Mouse (Mus musculus): ENCODE results near the gene Eng.

The Eng gene

GRCm38 (mm10) chr2:32677683-32678082, 31.3 kb downstream of the Eng start:
- in situ Hi-C loops (cut with MboI, MseI) = no loop called here

- in situ Hi-C loops (cut with MboI, MseI) = loop anchor here (10.0 kb wide), 1 partner anchor 45 kb away; no protein-coding TSS in a partner anchor
These were observed 33.7 kb downstream of the Eng start for GRCm38 (mm10) chr2:32680051-32680451.

- in situ Hi-C loops (cut with MboI, MseI) = loop anchor here (10.0 kb wide), 1 partner anchor 46 kb away; no protein-coding TSS in a partner anchor
These were observed 34.7 kb downstream of the Eng start for GRCm38 (mm10) chr2:32680961-32681650.

- in situ Hi-C loops (cut with MboI, MseI) = loop anchor here (10.0 kb wide), 1 partner anchor 47 kb away; no protein-coding TSS in a partner anchor
These were observed 35.4 kb downstream of the Eng start for GRCm38 (mm10) chr2:32681754-32682153.

- in situ Hi-C loops (cut with MboI, MseI) = loop anchor here (10.0 kb wide), 1 partner anchor 48 kb away; no protein-coding TSS in a partner anchor
These were observed 36.5 kb downstream of the Eng start for GRCm38 (mm10) chr2:32682721-32683417.

- in situ Hi-C loops (cut with MboI, MseI) = loop anchor here (10.0 kb wide), 1 partner anchor 49 kb away; no protein-coding TSS in a partner anchor
These were observed 37.3 kb downstream of the Eng start for GRCm38 (mm10) chr2:32683701-32684100.

GRCm38 (mm10) chr2:32684681-32685428, 38.5 kb downstream of the Eng start:
- in situ Hi-C loops (cut with MboI, MseI) = loop anchor here (10.0 kb wide), 1 partner anchor 50 kb away; no protein-coding TSS in a partner anchor

- in situ Hi-C loops (cut with MboI, MseI) = loop anchor here (10.0 kb wide), 1 partner anchor 51 kb away; no protein-coding TSS in a partner anchor
These were observed 39.4 kb downstream of the Eng start for GRCm38 (mm10) chr2:32685807-32686206.

GRCm38 (mm10) chr2:32686640-32687039, 40.2 kb downstream of the Eng start:
- in situ Hi-C loops (cut with MboI, MseI) = loop anchor here (10.0 kb wide), 1 partner anchor 52 kb away; no protein-coding TSS in a partner anchor

GRCm38 (mm10) chr2:32687562-32687961, 41.2 kb downstream of the Eng start:
- in situ Hi-C loops (cut with MboI, MseI) = loop anchor here (10.0 kb wide), 1 partner anchor 53 kb away; no protein-coding TSS in a partner anchor

GRCm38 (mm10) chr2:32689420-32689819, 43.0 kb downstream of the Eng start:
- in situ Hi-C loops (cut with MboI, MseI) = loop anchor here (10.0 kb wide), 1 partner anchor 55 kb away; no protein-coding TSS in a partner anchor

GRCm38 (mm10) chr2:32691041-32691440, 44.6 kb downstream of the Eng start:
- in situ Hi-C loops (cut with MboI, MseI) = no loop called here

GRCm38 (mm10) chr2:32692496-32692895, 46.1 kb downstream of the Eng start:
- in situ Hi-C loops (cut with MboI, MseI) = no loop called here

GRCm38 (mm10) chr2:32693282-32693681, 46.9 kb downstream of the Eng start:
- in situ Hi-C loops (cut with MboI, MseI) = no loop called here

GRCm38 (mm10) chr2:32693823-32694411, 47.5 kb downstream of the Eng start:
- in situ Hi-C loops (cut with MboI, MseI) = no loop called here

- in situ Hi-C loops (cut with MboI, MseI) = no loop called here
These were observed 48.3 kb downstream of the Eng start for GRCm38 (mm10) chr2:32694691-32695090.

GRCm38 (mm10) chr2:32699680-32700079, 53.3 kb downstream of the Eng start:
- in situ Hi-C loops (cut with MboI, MseI) = no loop called here

GRCm38 (mm10) chr2:32700966-32701743, 54.8 kb downstream of the Eng start:
- in situ Hi-C loops (cut with MboI, MseI) = no loop called here

GRCm38 (mm10) chr2:32703046-32703445, 56.7 kb downstream of the Eng start:
- in situ Hi-C loops (cut with MboI, MseI) = no loop called here

GRCm38 (mm10) chr2:32704021-32704421, 57.6 kb downstream of the Eng start, which contains the start of gene Fpgs:
TSS of gene Fpgs (minus strand) at chr2:32704145.
- in situ Hi-C loops (cut with MboI, MseI) = no loop called here
